Mouse (Mus musculus) hindbrain, embryonic 14.5 days (tissue): ENCODE data around the gene Det1. TPM values are rescaled to one million over a fixed set of nuclear protein-coding genes. Genes with fewer than 3 reads are reported as not detected.

ENCODE experiments used
- ATAC-seq: fragments of 200-750 bp; cut with Nextera tagmentation; 2 replicates; pipeline ENCODE4 v1.8.0; 2017; ENCODE audit warnings: moderate number of reproducible peaks, mild to moderate bottlenecking, moderate TSS enrichment, moderate library complexity; ENCODE audit not compliant: low FRiP score
- DNase-seq: peaks from one replicate; pipeline ENCODE4 v3.0.0-alpha.2; 2015; ENCODE audit warnings: low spot score
- H3K27ac ChIP-seq: fragments of 300-500 bp; sonication (generic); 2 replicates; pipeline ENCODE4 v1.5.1; 2014; ENCODE audit warnings: mild to moderate bottlenecking, moderate library complexity
- H3K27me3 ChIP-seq: fragments of 300-500 bp; sonication (generic); 2 replicates; pipeline ENCODE4 v1.6.1; 2014; ENCODE audit warnings: mild to moderate bottlenecking, low read length, mixed read lengths; ENCODE audit not compliant: control insufficient read depth, insufficient read depth
- H3K36me3 ChIP-seq: fragments of 300-500 bp; sonication (generic); replicated peaks from 2 replicates; pipeline ENCODE4 v1.6.1; 2014; ENCODE audit not compliant: control insufficient read depth, insufficient read depth
- H3K4me1 ChIP-seq: fragments of 300-500 bp; sonication (generic); replicated peaks from 2 replicates; pipeline ENCODE4 v1.6.1; 2014; ENCODE audit warnings: antibody characterized with exemption, low read length, mixed read lengths; ENCODE audit not compliant: control insufficient read depth, insufficient read depth
- H3K4me2 ChIP-seq: fragments of 300-500 bp; sonication (generic); replicated peaks from 2 replicates; pipeline ENCODE4 v1.6.1; 2014; ENCODE audit warnings: mild to moderate bottlenecking, moderate library complexity
- H3K4me3 ChIP-seq: fragments of 300-500 bp; sonication (generic); replicated peaks from 2 replicates; pipeline ENCODE4 v1.5.1; 2014; ENCODE audit warnings: mild to moderate bottlenecking, low read length
- H3K9ac ChIP-seq: fragments of 300-500 bp; sonication (generic); 2 replicates; pipeline ENCODE4 v1.6.1; 2014
- H3K9me3 ChIP-seq: fragments of 300-500 bp; sonication (generic); 2 replicates; pipeline ENCODE4 v1.6.1; 2016; ENCODE audit warnings: low read length; ENCODE audit not compliant: control insufficient read depth
- WGBS: fragments of 180-500 bp; shearing (Covaris S2); extraction: QIAGEN DNeasy Blood & Tissue Kit; methylation state at CpG from one replicate; pipeline ENCODE4 v1.1.7; 2014; 5-methylcytosine and 5-hydroxymethylcytosine counted together
- polyA plus RNA-seq: library from polyadenylated mRNA; unstranded; fragments of >200 nt; fragmentation: Nextera tagmentation; extraction: Ambion mirVana; gene quantifications from 2 replicates; pipeline ENCODE4 v1.2.1, GENCODE M21; 2014

Gene Det1
- polyA plus RNA-seq, 1 experiment from 2014 or later: 13.5 TPM

DNA sequence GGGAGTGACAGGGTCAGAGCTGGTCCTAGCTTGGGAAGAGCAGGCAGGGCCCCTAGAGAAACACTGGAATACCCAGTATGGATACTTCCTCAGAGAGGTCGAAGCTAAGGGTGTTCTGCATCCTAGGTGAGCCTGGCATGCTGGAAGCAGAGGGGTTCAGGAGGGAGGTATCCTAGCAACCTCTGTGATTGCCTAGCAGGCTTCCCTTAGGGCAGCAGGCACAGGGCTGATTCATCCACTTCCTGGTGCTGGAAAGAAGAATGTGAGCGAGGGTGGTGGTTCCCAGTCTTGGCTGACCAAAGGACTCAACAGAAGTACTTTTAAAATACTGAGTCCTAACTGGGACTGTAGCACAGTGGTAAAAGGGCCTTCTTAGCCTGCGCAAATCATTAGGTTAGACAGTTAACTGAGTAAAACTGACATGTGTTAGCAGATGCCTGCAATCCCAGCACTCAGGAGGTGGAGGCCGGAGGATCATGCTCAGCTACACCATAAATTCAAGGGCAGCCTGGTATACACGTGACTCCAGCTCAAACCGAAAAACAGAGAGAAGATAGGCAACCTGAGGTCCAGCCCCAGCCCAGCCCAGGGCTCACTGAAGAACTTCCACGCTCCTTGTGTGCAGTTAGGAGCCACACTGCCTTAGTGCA is 16.9 kb upstream of the Det1 start:
- Histone ChIP-seq H3K4me3 (no peak overlapping the region), H3K9me3 (no peaks in the 10 kb centered on the region), H3K4me1 (no peaks in the 10 kb centered on the region), H3K9ac (no peak overlapping the region), H3K27ac (no peak overlapping the region), H3K27me3 (no peaks in the 10 kb centered on the region), H3K4me2 (no peak overlapping the region), H3K36me3 (no peaks in the 10 kb centered on the region)
- no peak for ATAC-seq
- DNase-seq: no peak
- 79% methylated on average over 7 of the region's 7 CpGs for WGBS

DNA sequence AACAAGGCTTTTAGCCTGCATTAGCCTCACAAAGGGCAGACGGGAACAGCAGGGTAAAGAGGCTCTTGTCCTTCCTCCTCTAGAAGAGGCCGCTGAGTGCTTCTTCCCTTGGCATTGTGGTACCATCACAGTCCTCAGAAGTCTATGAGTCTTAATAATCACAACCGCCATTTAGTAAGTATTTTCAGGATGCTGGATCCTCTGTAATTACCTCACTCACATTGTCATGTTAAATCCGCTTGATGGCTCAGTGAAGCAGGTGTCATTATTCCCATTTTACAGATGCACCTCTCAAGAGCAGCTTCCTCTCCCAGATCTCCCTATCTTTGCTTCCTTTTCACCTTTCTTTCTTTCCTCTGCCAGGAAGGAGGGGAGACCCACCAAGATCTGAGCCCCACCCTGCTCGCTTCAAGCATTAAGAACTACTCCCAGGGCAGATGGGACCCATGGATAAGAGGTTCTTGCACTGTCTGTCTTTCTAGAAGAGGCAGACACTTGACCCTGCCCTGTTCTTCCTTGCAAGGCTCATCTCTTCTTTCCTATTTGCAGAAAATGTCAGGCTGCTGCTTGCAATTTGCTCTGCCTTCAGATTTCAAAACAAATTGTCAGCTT is 8.1 kb upstream of the Det1 start:
- H3K27ac ChIP-seq: no peak overlapping the region
- H3K4me2 ChIP-seq: no peak overlapping the region
- H3K4me3 ChIP-seq: no peak overlapping the region
- ATAC-seq (no peak), DNase-seq (no peak)
- H3K4me1 ChIP-seq: no peaks in the 10 kb centered on the region
- WGBS: 72% methylated on average over 5 of the region's 5 CpGs
- no peak overlapping the region for H3K9ac ChIP-seq
- no peaks in the 10 kb centered on the region for H3K36me3 ChIP-seq
- H3K9me3 ChIP-seq: no peaks in the 10 kb centered on the region
- H3K27me3 ChIP-seq: 0 out of 2 replicates have a peak, but pooled peaks cover 3% of the 10 kb centered on the region

DNA sequence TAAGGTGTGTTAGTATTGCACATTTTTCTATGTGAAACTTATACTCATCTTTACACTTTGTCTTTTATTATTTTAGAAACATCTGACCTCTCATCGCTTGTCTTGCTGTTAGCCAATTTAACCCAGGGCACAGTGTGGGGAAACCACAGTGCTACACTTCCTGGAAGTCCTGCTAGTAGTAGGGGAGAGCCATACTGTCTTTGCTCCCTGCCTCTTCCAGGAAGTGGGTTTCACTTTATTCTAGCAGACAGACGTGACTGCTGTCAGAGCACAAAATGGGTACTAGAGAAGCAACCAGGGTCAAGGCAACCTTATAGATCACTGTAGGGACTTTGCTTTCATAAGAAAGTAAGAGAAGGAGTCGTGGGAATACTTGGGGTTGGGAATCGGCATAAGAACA is 7.0 kb upstream of the Det1 start:
- no peak for ATAC-seq
- no peak for DNase-seq
- Histone ChIP-seq H3K9me3 (no peaks in the 10 kb centered on the region), H3K9ac (no peak overlapping the region), H3K4me2 (no peak overlapping the region), H3K27ac (no peak overlapping the region), H3K27me3 (0 out of 2 replicates have a peak, but pooled peaks cover 3% of the 10 kb centered on the region), H3K4me3 (no peak overlapping the region), H3K4me1 (no peaks in the 10 kb centered on the region), H3K36me3 (no peaks in the 10 kb centered on the region)
- 73% methylated on average over 4 of the region's 4 CpGs for WGBS

DNA sequence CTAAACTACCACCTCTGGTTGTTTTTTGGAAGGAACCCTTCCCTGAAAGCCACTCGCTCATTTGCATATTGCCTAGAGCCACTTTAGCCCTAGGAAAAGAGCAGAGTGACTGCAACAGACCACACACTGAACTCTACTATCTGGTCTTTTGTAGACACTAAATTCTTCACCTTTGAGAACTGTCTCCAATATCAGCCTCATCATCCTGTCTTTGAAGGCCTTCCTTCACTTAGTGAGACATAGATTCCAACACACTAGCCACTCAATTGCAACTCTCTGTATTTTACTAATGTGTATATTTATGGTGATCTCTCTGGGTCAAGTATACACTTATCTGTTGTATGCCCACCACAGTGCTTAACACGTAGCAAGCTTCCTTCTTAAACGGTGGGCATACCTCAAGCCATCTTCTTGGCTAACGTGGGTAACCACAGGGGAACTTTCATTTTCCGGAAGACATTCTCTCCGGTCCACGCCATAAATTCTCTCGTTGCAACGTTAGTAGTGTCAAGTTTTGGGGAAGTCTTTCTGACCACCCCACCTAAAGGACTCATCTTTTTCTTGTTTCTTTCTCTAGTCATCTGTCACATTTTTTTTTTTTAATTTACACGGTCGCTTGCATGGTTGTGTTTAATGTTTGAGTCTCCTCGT is 872 bp downstream of the Det1 start:
- ATAC-seq (no peak), DNase-seq (no peak)
- H3K27me3 ChIP-seq: 0 out of 2 replicates have a peak, but pooled peaks cover 3% of the 10 kb centered on the region
- H3K27ac ChIP-seq: peak overlapping the region; percentile 83
- H3K9me3 ChIP-seq: no peaks in the 10 kb centered on the region
- 34% methylated on average over 12 of the region's 12 CpGs for WGBS
- peaks cover 27% of the 10 kb centered on the region for H3K36me3 ChIP-seq
- peak overlapping the region; percentile 90 for H3K9ac ChIP-seq
- H3K4me2 ChIP-seq: peak overlapping the region; percentile 81
- peak overlapping the region; percentile 91 for H3K4me3 ChIP-seq
- peaks cover 9% of the 10 kb centered on the region for H3K4me1 ChIP-seq

DNA sequence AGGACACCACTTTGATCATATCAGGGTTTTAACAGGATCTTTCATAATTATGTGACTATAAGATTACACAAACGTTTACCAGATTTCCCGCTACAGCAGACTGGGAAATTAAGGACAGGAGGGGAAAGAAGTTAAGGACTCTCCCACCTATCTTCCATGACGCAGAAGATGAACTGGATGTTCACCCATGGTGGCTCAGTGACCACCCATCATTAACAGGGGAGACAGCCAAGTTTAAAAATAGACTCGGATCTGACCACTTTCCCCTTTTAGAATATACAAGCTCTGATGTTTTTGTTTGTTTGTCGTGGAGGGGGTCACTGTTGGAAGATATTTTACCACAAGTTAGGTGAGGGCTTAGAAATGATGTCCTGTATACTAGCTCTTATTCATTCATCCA is 5.5 kb downstream of the Det1 start:
- Histone ChIP-seq H3K27ac (no peak overlapping the region), H3K4me1 (peaks cover 9% of the 10 kb centered on the region), H3K4me2 (no peak overlapping the region), H3K36me3 (peaks cover 58% of the 10 kb centered on the region), H3K9ac (no peak overlapping the region), H3K27me3 (no peaks in the 10 kb centered on the region), H3K4me3 (no peak overlapping the region), H3K9me3 (no peaks in the 10 kb centered on the region)
- DNase-seq: no peak
- ATAC-seq: no peak
- 96% methylated on average over 5 of the region's 5 CpGs for WGBS

DNA sequence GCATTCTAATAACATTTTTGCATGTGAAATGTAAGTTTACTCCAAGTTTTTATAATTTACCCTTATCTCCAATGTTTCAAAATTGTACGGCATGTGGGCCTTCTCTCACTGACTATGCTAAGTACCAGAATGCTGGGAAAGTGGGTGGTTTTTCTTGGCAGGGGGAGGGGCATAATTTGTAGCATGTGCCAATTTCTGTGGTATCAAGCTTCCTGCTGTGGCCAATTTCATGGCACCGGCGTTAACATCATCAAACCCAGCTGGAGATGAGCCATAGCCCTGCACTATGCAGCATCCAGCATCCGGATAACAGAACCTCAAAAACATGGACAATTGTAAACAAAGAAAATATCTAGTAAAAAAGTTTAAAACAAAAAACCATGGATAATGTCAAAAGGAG is 9.8 kb downstream of the Det1 start:
- no peak for ATAC-seq
- H3K36me3 ChIP-seq: peaks cover 48% of the 10 kb centered on the region
- no peak overlapping the region for H3K27ac ChIP-seq
- H3K9ac ChIP-seq: no peak overlapping the region
- DNase-seq: no peak
- no peak overlapping the region for H3K4me3 ChIP-seq
- H3K4me1 ChIP-seq: no peaks in the 10 kb centered on the region
- no peaks in the 10 kb centered on the region for H3K9me3 ChIP-seq
- H3K4me2 ChIP-seq: no peak overlapping the region
- WGBS: 54% methylated on average over 4 of the region's 4 CpGs
- H3K27me3 ChIP-seq: no peaks in the 10 kb centered on the region

DNA sequence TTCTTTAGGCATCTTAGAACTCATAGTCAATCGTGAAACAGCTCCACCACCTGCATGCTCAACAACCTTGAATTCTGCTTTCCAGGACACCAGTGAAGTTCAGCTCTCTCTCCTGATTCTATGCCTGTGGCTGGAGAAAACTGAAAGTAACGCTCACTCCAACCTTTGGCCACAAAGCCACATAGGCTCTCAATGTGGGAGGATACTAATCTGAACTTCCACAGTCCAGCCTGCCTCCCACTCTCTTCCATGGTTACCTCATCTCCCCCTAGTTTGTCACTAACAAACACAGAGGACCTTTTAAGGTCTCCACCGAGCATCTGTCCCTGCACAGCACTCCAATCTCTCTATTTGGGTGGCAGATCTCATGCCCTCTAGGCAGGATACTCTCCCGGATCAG is 11.4 kb downstream of the Det1 start:
- Histone ChIP-seq H3K9ac (no peak overlapping the region), H3K27me3 (no peaks in the 10 kb centered on the region), H3K9me3 (no peaks in the 10 kb centered on the region), H3K36me3 (peaks cover 39% of the 10 kb centered on the region), H3K4me2 (no peak overlapping the region), H3K4me3 (no peak overlapping the region), H3K27ac (no peak overlapping the region), H3K4me1 (no peaks in the 10 kb centered on the region)
- no peak for DNase-seq
- no peak for ATAC-seq
- 87% methylated on average over 4 of the region's 4 CpGs for WGBS

DNA sequence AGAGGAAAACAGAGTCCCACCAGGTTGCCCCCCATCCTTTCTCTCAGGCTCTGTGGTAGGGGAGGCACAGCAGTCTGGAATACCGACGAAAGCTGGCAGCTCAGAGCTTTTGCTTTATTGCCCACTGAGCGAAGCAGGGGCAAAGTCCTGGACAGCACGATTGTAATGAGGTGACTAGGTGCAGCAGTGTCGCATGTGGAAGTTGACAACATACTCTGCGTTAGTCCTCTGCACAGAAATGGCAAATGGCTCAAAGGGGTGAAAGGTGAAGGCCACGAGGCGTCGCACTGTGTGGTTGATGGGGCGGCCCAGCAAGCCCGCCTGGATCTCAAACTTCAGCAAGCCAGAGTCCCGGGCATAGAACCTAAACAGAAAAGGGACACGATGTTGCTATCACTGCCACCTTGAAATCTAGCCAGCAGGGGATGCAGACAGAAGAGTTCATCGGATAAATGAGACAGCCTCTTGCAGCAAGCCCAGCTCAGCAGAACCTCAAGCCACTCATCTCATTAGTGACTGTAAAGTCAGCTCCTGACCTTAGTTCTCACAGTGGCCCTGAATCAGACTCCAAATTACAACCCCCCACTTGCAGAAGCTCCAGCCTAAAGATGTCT is 19.2 kb downstream of the Det1 start:
- H3K4me2 ChIP-seq: no peak overlapping the region
- no peaks in the 10 kb centered on the region for H3K27me3 ChIP-seq
- H3K4me1 ChIP-seq: peaks cover 19% of the 10 kb centered on the region
- no peak overlapping the region for H3K9ac ChIP-seq
- ATAC-seq (no peak), DNase-seq (no peak)
- WGBS: 76% methylated on average over 14 of the region's 14 CpGs
- H3K36me3 ChIP-seq: peaks cover 21% of the 10 kb centered on the region
- peak overlapping the region; percentile 89 for H3K27ac ChIP-seq
- no peaks in the 10 kb centered on the region for H3K9me3 ChIP-seq
- H3K4me3 ChIP-seq: no peak overlapping the region

DNA sequence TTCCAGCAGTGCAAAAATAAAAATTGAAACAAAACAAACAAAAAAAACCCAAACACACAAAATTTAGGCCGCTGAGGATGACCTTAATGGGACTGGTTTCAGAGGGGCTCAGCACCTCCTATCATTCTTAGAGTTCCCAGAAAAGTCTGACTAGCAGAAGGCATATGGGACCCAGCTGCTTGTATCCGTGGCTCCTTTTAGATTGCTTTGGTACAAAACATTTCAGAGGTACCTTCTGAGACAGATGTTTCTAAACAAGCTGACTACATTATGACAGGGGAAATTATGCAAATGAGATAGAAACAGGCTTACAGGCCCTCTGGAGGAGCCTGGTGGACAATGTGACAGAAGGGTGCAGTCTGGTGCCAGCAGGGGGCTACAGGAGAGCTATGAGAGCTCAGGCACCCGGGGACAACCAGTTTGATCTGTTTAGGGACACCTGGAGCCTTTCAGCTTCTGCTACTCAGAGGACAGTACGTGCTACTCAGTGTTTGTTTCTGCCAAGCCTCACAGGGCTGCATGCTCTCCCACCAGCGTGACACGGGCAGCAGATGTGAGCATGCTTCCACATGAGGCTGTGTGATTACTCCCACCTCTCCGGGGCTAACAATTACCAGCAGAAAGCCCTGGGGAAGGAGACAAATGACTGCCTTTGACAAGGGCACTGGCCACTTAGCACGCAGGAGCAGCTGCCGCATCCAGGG is 20.2 kb downstream of the Det1 start:
- Histone ChIP-seq H3K9ac (no peak overlapping the region), H3K27ac (peak overlapping the region; percentile 89), H3K4me1 (peaks cover 19% of the 10 kb centered on the region), H3K27me3 (no peaks in the 10 kb centered on the region), H3K4me2 (peak overlapping the region; percentile 22; the same call in 1 of the 2 replicates), H3K9me3 (no peaks in the 10 kb centered on the region), H3K36me3 (peaks cover 21% of the 10 kb centered on the region), H3K4me3 (no peak overlapping the region)
- 31% methylated on average over 9 of the region's 9 CpGs for WGBS
- ATAC-seq (peak; percentile 80), DNase-seq (peak; percentile 34)
